Mouse (Mus musculus) mesoderm, embryonic 11.5 days (tissue): ENCODE data around the gene Rflnb.

Source experiments
- DNase-seq: peaks from one replicate; pipeline ENCODE4 v3.0.0-alpha.2; 2012; ENCODE audit warnings: low read depth, low spot score

Rflnb gene

DNA sequence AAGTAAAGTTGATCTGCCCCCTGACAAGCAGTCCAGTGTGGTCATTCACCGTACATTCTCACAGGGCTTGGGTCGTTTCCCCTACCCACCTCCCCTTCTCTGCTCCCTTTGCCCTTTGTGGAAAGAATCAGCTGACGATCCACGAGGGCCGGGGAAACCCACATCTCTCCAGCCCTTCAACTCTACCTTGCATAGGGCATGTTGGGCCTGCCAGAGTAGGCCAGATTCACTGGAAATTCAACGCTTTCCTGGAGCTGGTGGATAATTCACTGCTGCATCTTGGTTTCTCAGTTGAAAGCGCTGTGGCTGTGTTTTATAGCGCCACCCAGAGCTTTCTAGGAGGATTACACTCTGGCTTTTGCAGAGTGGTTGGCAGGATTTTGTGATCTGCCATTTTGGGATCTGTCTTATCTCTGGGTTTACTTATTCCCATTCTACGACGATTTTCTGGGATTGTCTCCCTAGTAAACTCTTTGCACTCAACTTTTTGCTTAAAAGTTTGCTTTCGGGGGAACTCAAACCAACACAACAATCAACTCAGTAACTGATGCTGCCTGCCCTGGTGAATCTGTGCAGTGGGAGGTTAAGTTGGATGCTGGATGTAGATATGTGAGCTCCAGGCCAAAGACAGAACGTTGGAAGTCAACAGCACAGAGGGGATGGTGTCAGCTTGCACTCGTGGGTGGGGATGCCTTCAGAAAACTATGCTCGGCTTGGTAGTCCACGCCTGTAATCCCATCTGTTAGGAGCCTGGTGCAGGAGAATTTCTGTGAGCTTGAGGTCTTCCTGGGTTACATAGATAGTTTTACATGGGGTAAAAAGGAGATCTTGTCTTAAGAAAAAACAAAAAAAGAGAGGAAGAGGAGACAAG lies 36.4 kb downstream of the Rflnb start:
- DNase-seq = no peak

- no peak for DNase-seq
Observed at GRCm38 (mm10) chr11:75985948-75986347, 41.6 kb downstream of the Rflnb start.

- DNase-seq = no peak
Observed at GRCm38 (mm10) chr11:75984581-75984980, 43.0 kb downstream of the Rflnb start.

GRCm38 (mm10) chr11:75983194-75983593 lies 44.4 kb downstream of the Rflnb start:
- no peak for DNase-seq

GRCm38 (mm10) chr11:75980413-75980812 lies 47.2 kb downstream of the Rflnb start:
- DNase-seq = no peak

- no peak for DNase-seq
Observed at GRCm38 (mm10) chr11:75978051-75978450, 49.5 kb downstream of the Rflnb start.

DNA sequence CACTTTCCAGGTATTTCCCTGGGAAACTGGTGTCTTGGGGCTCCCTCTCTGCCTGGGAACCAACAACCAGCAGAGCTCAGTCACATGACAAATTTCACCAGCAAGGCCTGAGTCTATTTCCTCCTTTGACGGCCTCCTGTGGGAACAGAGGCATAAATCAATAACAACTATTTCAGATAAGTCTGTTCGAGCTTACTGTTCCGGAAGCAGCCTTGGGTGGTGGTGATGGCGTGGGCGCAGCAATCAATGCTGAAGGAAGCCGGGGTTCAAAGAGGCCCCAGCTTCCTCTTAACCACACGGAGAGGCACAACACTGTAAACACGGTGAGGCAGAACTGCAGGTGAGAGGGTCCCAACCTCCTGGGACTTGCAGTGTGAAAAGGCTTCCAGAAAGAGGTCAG lies 50.8 kb downstream of the Rflnb start:
- DNase-seq = no peak

DNA sequence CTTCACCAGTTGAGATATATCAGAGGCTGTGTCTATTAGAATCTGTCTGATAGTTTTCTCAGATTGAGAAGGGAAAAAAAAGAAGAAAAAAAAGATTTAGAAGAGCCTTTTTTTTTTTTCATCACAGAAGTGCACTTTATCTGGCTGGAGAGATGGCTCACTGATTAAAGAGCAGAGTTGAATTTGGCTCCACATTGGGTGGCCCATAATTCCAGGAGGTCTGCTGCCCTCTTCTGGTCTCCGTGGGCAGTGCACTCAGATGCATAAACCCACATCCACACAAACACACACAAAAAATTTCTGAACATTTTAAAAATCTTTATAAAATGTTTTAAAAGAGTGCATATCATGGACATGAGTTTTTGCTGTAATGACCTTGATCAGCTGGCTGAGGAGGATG lies 53.6 kb downstream of the Rflnb start:
- DNase-seq = no peak

GRCm38 (mm10) chr11:75972916-75973567 lies 54.5 kb downstream of the Rflnb start:
- no peak for DNase-seq

DNA sequence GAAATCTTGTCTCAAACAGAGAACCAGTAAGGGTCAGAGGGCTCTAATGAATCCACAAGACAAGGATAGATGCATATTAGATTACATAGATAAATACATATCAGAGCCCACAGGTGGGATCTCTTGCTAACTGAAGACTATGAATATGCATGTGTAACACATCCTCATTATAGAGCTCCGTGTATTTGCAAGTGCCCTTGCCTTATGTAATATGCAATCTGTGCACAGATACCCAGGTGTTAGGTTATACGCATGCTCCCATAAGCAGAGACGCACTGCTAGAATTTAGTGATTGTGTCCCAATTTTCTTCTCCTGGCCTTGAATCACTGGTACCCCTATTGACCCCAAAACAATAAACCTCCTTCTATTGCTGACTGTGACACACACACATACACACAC lies 55.4 kb downstream of the Rflnb start:
- DNase-seq = no peak

GRCm38 (mm10) chr11:75970629-75971028 lies 57.0 kb downstream of the Rflnb start:
- no peak for DNase-seq
